Comparison of ENCODE assay signal across 14 mouse cellular contexts in genomic region chr2:119336002-119336401, GRCm38 (mm10). TPM values are rescaled to one million over a fixed set of nuclear protein-coding genes. Genes with fewer than 3 reads are reported as not detected.
DNase-seq lines count a peak whose midpoint lies in the region; ATAC-seq and TF ChIP-seq lines count a peak whose summit lies in the region.
"Had no signal": no experiment of that assay in that cellular context is flagged by ENCODE, and none has a peak within 500 bp of the region (broad histone marks: within the 10 kb centered on the region; RNA-seq: fewer than 3 reads in every experiment).

No protein-coding gene starts in this region.

- no peak for TF ChIP-seq EP300 in heart, postnatal 0 days (IDR thresholded peaks at IDR 0.05; ENCODE audit: low read depth)

- no peak for ATAC-seq in embryonic facial prominence, embryonic 14.5 days (ENCODE audit: low read depth)
- ATAC-seq in heart, postnatal 0 days (ENCODE audit: insufficient read depth, low read depth) = no peak
- no peak for ATAC-seq in lung, embryonic 15.5 days (ENCODE audit: borderline replicate concordance, extremely low read depth, low FRiP score, low TSS enrichment)
- no peak for ATAC-seq in liver, embryonic 11.5 days (replicated peaks; ENCODE audit: low FRiP score)
- ATAC-seq: forebrain, embryonic 16.5 days had no signal

- H3K27ac ChIP-seq in embryonic facial prominence, embryonic 14.5 days (replicated peaks; ENCODE audit: low read depth, low read length) = no peak overlapping the region
- H3K27ac ChIP-seq in embryonic facial prominence, embryonic 10.5 days (replicated peaks) = no peak overlapping the region
- H3K27ac ChIP-seq in heart, postnatal 0 days (ENCODE audit: low read depth) = peak overlapping the region; percentile 88
- H3K27ac ChIP-seq in lung, embryonic 15.5 days = no peak overlapping the region; the same call in 1 of the 2 replicates
- H3K27ac ChIP-seq in liver, embryonic 11.5 days (ENCODE audit: low read depth, low read length) = no peak overlapping the region
- H3K27ac ChIP-seq: liver, embryonic 13.5 days had no signal

- DNase-seq in embryonic facial prominence, embryonic 14.5 days (ENCODE audit: low spot score) = no peak
- DNase-seq in embryonic facial prominence, embryonic 10.5 days (ENCODE audit: low spot score) = no peak
- no peak for DNase-seq in heart, postnatal 0 days (ENCODE audit: low spot score)
- DNase-seq in heart, postnatal 14 days = no peak
- DNase-seq in lung, postnatal 10 days = no peak
- DNase-seq in liver, embryonic 11.5 days (ENCODE audit: low spot score) = peak; percentile 31
- DNase-seq in retina, embryonic 14.5 days (ENCODE audit: low spot score) = no peak
- DNase-seq: cerebellum, adult 2 months; kidney, adult 8-10 months; liver, embryonic 13.5 days had no signal

- no peaks in the 10 kb centered on the region for H3K9me3 ChIP-seq in embryonic facial prominence, embryonic 14.5 days (ENCODE audit: control insufficient read depth, low read length)
- H3K9me3 ChIP-seq in embryonic facial prominence, embryonic 10.5 days = no peaks in the 10 kb centered on the region
- H3K9me3 ChIP-seq in heart, postnatal 0 days (replicated peaks; ENCODE audit: control insufficient read depth, low read length) = no peaks in the 10 kb centered on the region
- no peaks in the 10 kb centered on the region for H3K9me3 ChIP-seq in lung, embryonic 15.5 days
- no peaks in the 10 kb centered on the region for H3K9me3 ChIP-seq in liver, embryonic 11.5 days (ENCODE audit: control insufficient read depth, low read length)
- H3K9me3 ChIP-seq: liver, embryonic 13.5 days had no signal

- intact Hi-C loops in heart, postnatal 14 days (cut with DNase I) = loop anchor here (1.0 kb wide), 1 partner anchor 9 kb away; no protein-coding TSS in a partner anchor

- H3K36me3 ChIP-seq in embryonic facial prominence, embryonic 14.5 days (ENCODE audit: control insufficient read depth, insufficient read depth, low read length) = no peaks in the 10 kb centered on the region
- H3K36me3 ChIP-seq in embryonic facial prominence, embryonic 10.5 days (replicated peaks) = no peaks in the 10 kb centered on the region
- peaks cover 7% of the 10 kb centered on the region for H3K36me3 ChIP-seq in heart, postnatal 0 days (replicated peaks; ENCODE audit: control insufficient read depth, insufficient read depth, low read length)
- no peaks in the 10 kb centered on the region for H3K36me3 ChIP-seq in lung, embryonic 15.5 days
- no peaks in the 10 kb centered on the region for H3K36me3 ChIP-seq in liver, embryonic 11.5 days (ENCODE audit: control insufficient read depth, insufficient read depth, low read length)
- H3K36me3 ChIP-seq: liver, embryonic 13.5 days had no signal

- no peak overlapping the region for H3K9ac ChIP-seq in embryonic facial prominence, embryonic 14.5 days (ENCODE audit: low read depth, low read length)
- H3K9ac ChIP-seq in heart, postnatal 0 days (replicated peaks; ENCODE audit: low read depth, low read length) = no peak overlapping the region
- H3K9ac ChIP-seq in lung, embryonic 15.5 days = no peak overlapping the region
- H3K9ac ChIP-seq in liver, embryonic 11.5 days (ENCODE audit: low read depth, low read length) = no peak overlapping the region
- H3K9ac ChIP-seq: hindbrain, embryonic 14.5 days; liver, embryonic 13.5 days had no signal

- 69% methylated on average over 2 of the region's 2 CpGs for WGBS in embryonic facial prominence, embryonic 14.5 days
- WGBS in embryonic facial prominence, embryonic 10.5 days = 75% methylated on average over 2 of the region's 2 CpGs
- 48% methylated on average over 2 of the region's 2 CpGs for WGBS in heart, postnatal 0 days
- 72% methylated on average over 2 of the region's 2 CpGs for WGBS in lung, embryonic 15.5 days
- 51% methylated on average over 2 of the region's 2 CpGs for WGBS in liver, embryonic 11.5 days

- H3K27me3 ChIP-seq in embryonic facial prominence, embryonic 14.5 days (replicated peaks; ENCODE audit: control insufficient read depth, insufficient read depth, low read length) = peaks cover 12% of the 10 kb centered on the region
- H3K27me3 ChIP-seq in embryonic facial prominence, embryonic 10.5 days (replicated peaks; ENCODE audit: low read depth, poor library complexity, severe bottlenecking) = peaks cover 59% of the 10 kb centered on the region
- peaks cover 4% of the 10 kb centered on the region for H3K27me3 ChIP-seq in heart, postnatal 0 days (ENCODE audit: control insufficient read depth, insufficient read depth, low read length)
- H3K27me3 ChIP-seq in lung, embryonic 15.5 days = peaks cover 12% of the 10 kb centered on the region; the same call in 1 of the 2 replicates
- H3K27me3 ChIP-seq in liver, embryonic 11.5 days (replicated peaks; ENCODE audit: control insufficient read depth, insufficient read depth, low read length) = peaks cover 13% of the 10 kb centered on the region

- no peak overlapping the region for H3K4me3 ChIP-seq in embryonic facial prominence, embryonic 14.5 days (ENCODE audit: low read depth, low read length)
- H3K4me3 ChIP-seq in embryonic facial prominence, embryonic 10.5 days = no peak overlapping the region
- no peak overlapping the region for H3K4me3 ChIP-seq in heart, postnatal 0 days (ENCODE audit: low read depth, low read length)
- H3K4me3 ChIP-seq in lung, embryonic 15.5 days = no peak overlapping the region
- H3K4me3 ChIP-seq in liver, embryonic 11.5 days (ENCODE audit: low read depth, low read length) = no peak overlapping the region
- H3K4me3 ChIP-seq: liver, embryonic 13.5 days had no signal

- peak overlapping the region; percentile 10; the same call in 1 of the 2 replicates for H3K4me2 ChIP-seq in embryonic facial prominence, embryonic 14.5 days (ENCODE audit: low read depth, low read length)
- H3K4me2 ChIP-seq in heart, postnatal 0 days (ENCODE audit: low read depth, low read length) = no peak overlapping the region
- peak overlapping the region; percentile 12; the same call in 1 of the 2 replicates for H3K4me2 ChIP-seq in lung, embryonic 15.5 days
- no peak overlapping the region for H3K4me2 ChIP-seq in liver, embryonic 11.5 days
- H3K4me2 ChIP-seq: hindbrain, embryonic 14.5 days; liver, embryonic 13.5 days; midbrain, embryonic 11.5 days had no signal

- peaks cover 3% of the 10 kb centered on the region; the same call in 1 of the 2 replicates for H3K4me1 ChIP-seq in embryonic facial prominence, embryonic 14.5 days (ENCODE audit: control insufficient read depth, insufficient read depth, low read length)
- H3K4me1 ChIP-seq in embryonic facial prominence, embryonic 10.5 days = peaks cover 17% of the 10 kb centered on the region
- peaks cover 7% of the 10 kb centered on the region; the same call in 1 of the 2 replicates for H3K4me1 ChIP-seq in heart, postnatal 0 days (ENCODE audit: control insufficient read depth, insufficient read depth)
- peaks cover 24% of the 10 kb centered on the region for H3K4me1 ChIP-seq in lung, embryonic 15.5 days
- H3K4me1 ChIP-seq in liver, embryonic 11.5 days (replicated peaks; ENCODE audit: control insufficient read depth, insufficient read depth, low read length) = peaks cover 5% of the 10 kb centered on the region

- TF ChIP-seq CTCF in heart, postnatal 0 days (IDR thresholded peaks at IDR 0.05; ENCODE audit: low read depth) = no peak

RNA-seq across cellular contexts. Expression of gene Dll4, which starts 10.4 kb away (rescaled TPM):
- 5.0 and 6.8 TPM in 2 replicates for polyA plus RNA-seq in embryonic facial prominence, embryonic 14.5 days (2014; fragmentation: Nextera tagmentation; extraction: Ambion mirVana)
- polyA plus RNA-seq in embryonic facial prominence, embryonic 10.5 days (2016; fragmentation: Nextera tagmentation; extraction: Ambion mirVana) = 4.4 and 4.6 TPM in 2 replicates
- 5.0 and 6.6 TPM in 2 replicates for total RNA-seq in heart, postnatal 0 days (2014; rRNA removed; ENCODE audit: low replicate concordance)
- polyA plus RNA-seq in heart, postnatal 0 days (2015; fragmentation: Nextera tagmentation; extraction: Ambion mirVana) = 5.7 and 6.2 TPM in 2 replicates
- total RNA-seq in heart, postnatal 14 days (2021) = 10 to 100 TPM; 19.5 to 22.3 TPM
- 13.6 and 14.7 TPM in 2 replicates for polyA plus RNA-seq in lung, embryonic 15.5 days (2015; fragmentation: Nextera tagmentation; extraction: Ambion mirVana)
- polyA plus RNA-seq in liver, embryonic 11.5 days (2014; fragmentation: Nextera tagmentation; extraction: Ambion mirVana) = 5.3 and 5.9 TPM in 2 replicates

RNA-seq across cellular contexts. Expression of gene Chac1, which starts 15.0 kb away (rescaled TPM):
- 1.4 and 1.7 TPM in 2 replicates for polyA plus RNA-seq in embryonic facial prominence, embryonic 14.5 days (2014; fragmentation: Nextera tagmentation; extraction: Ambion mirVana)
- polyA plus RNA-seq in embryonic facial prominence, embryonic 10.5 days (2016; fragmentation: Nextera tagmentation; extraction: Ambion mirVana) = 0.90 and 1.1 TPM in 2 replicates
- total RNA-seq in heart, postnatal 0 days (2014; rRNA removed; ENCODE audit: low replicate concordance) = 0.11 and 0.27 TPM in 2 replicates
- polyA plus RNA-seq in heart, postnatal 0 days (2015; fragmentation: Nextera tagmentation; extraction: Ambion mirVana) = 0.30 and 0.52 TPM in 2 replicates
- 10 to 100 TPM; 12.8 to 13.0 TPM for total RNA-seq in heart, postnatal 14 days (2021)
- 0.59 and 1.1 TPM in 2 replicates for polyA plus RNA-seq in lung, embryonic 15.5 days (2015; fragmentation: Nextera tagmentation; extraction: Ambion mirVana)
- polyA plus RNA-seq in liver, embryonic 11.5 days (2014; fragmentation: Nextera tagmentation; extraction: Ambion mirVana) = 2.9 and 3.2 TPM in 2 replicates

RNA-seq across cellular contexts. Expression of gene Vps18, which starts 47.5 kb away (rescaled TPM):
- 12.5 and 15.5 TPM in 2 replicates for polyA plus RNA-seq in embryonic facial prominence, embryonic 14.5 days (2014; fragmentation: Nextera tagmentation; extraction: Ambion mirVana)
- polyA plus RNA-seq in embryonic facial prominence, embryonic 10.5 days (2016; fragmentation: Nextera tagmentation; extraction: Ambion mirVana) = 23.1 and 25.1 TPM in 2 replicates
- total RNA-seq in heart, postnatal 0 days (2014; rRNA removed; ENCODE audit: low replicate concordance) = 14.3 and 16.2 TPM in 2 replicates
- 8.0 and 8.3 TPM in 2 replicates for polyA plus RNA-seq in heart, postnatal 0 days (2015; fragmentation: Nextera tagmentation; extraction: Ambion mirVana)
- 10 to 100 TPM; 12.8 to 13.3 TPM for total RNA-seq in heart, postnatal 14 days (2021)
- 18.3 and 19.1 TPM in 2 replicates for polyA plus RNA-seq in lung, embryonic 15.5 days (2015; fragmentation: Nextera tagmentation; extraction: Ambion mirVana)
- 13.4 and 14.0 TPM in 2 replicates for polyA plus RNA-seq in liver, embryonic 11.5 days (2014; fragmentation: Nextera tagmentation; extraction: Ambion mirVana)

Comparison
In these comparisons a context has a peak if more than half of its experiments do, and no peak if none do; other contexts are left out.
1. H3K4me2 ChIP-seq: peak in embryonic facial prominence, embryonic 14.5 days (single experiment) and lung, embryonic 15.5 days (single experiment); none in heart, postnatal 0 days (single experiment) and liver, embryonic 11.5 days (single experiment).